Mouse (Mus musculus) CH12.LX (cell line): ENCODE measurements around the gene Cltc. TPM values are rescaled to one million over a fixed set of nuclear protein-coding genes. Genes with fewer than 3 reads are reported as not detected.

Source experiments
- DNase-seq: peaks from one replicate; pipeline ENCODE4 v3.0.0-alpha.2; 2013; ENCODE audit errors: extremely low read depth
- H3K27ac ChIP-seq: 2 replicates; pipeline ENCODE4 v1.5.1; 2012; ENCODE audit warnings: low read depth, mild to moderate bottlenecking, control low read depth, moderate library complexity; ENCODE audit not compliant: insufficient read depth
- H3K27me3 ChIP-seq: replicated peaks from 2 replicates; pipeline ENCODE3; 2012; ENCODE audit warnings: inconsistent platforms
- H3K36me3 ChIP-seq, 2 experiments: replicated peaks in 1 of 2; 2 replicates each; pipeline versions ENCODE3 to v1.6.1; 2012; ENCODE audit warnings: inconsistent platforms in 1 of 2, low read length in 1 of 2, mild to moderate bottlenecking in 1 of 2, mixed read lengths in 1 of 2, moderate library complexity in 1 of 2; ENCODE audit not compliant: control insufficient read depth in 1 of 2, insufficient read depth in 1 of 2
- H3K4me1 ChIP-seq, 2 experiments: 2 replicates each; pipeline ENCODE4 v1.6.1; 2012; ENCODE audit warnings: inconsistent platforms in 1 of 2, moderate library complexity in 1 of 2; ENCODE audit not compliant: insufficient read depth in 2 of 2, control insufficient read depth in 1 of 2
- H3K4me2 ChIP-seq: 2 replicates; pipeline ENCODE4 v1.6.1; 2012; ENCODE audit warnings: low read depth, mild to moderate bottlenecking, control low read depth; ENCODE audit not compliant: poor library complexity, insufficient read depth, severe bottlenecking
- H3K4me3 ChIP-seq, 3 experiments: fragments of 150-350 bp in 1 of 3; sonication (generic) in 1 of 3; replicated peaks in 1 of 3; 2 replicates each; pipeline versions ENCODE3 to v1.5.1; 2011 to 2012; ENCODE audit warnings: low read depth in 2 of 3, low read length in 2 of 3, mild to moderate bottlenecking in 2 of 3, moderate library complexity in 2 of 3, control low read depth in 1 of 3, improper control_type of control experiment in 1 of 3, inconsistent platforms in 1 of 3, mixed read lengths in 1 of 3; ENCODE audit not compliant: poor library complexity in 1 of 3
- H3K79me2 ChIP-seq: replicated peaks from 2 replicates; pipeline ENCODE4 v1.6.1; 2012; ENCODE audit warnings: mild to moderate bottlenecking, moderate library complexity; ENCODE audit not compliant: control insufficient read depth, poor library complexity, insufficient read depth, severe bottlenecking; ENCODE audit errors: extremely low read depth
- H3K9ac ChIP-seq: 2 replicates; pipeline ENCODE4 v1.6.1; 2012; ENCODE audit warnings: low read depth, mild to moderate bottlenecking, control low read depth, moderate library complexity; ENCODE audit not compliant: insufficient read depth
- H3K9me3 ChIP-seq: replicated peaks from 2 replicates; pipeline ENCODE3; 2012; ENCODE audit warnings: low read length, inconsistent platforms, mixed read lengths
- BHLHE40 ChIP-seq: IDR thresholded peaks from 2 replicates; pipeline ENCODE4 v1.6.1; 2011; ENCODE audit warnings: mild to moderate bottlenecking, low read depth, low read length, improper control_type of control experiment
- CHD2 ChIP-seq: IDR thresholded peaks from 2 replicates; pipeline ENCODE4 v1.6.1; 2011; ENCODE audit warnings: low read length, improper control_type of control experiment
- CTCF ChIP-seq, 2 experiments: IDR thresholded peaks in 1 of 2; conservative IDR thresholded peaks in 1 of 2; 2 replicates each; pipeline ENCODE4 v1.5.1; 2011 to 2012; ENCODE audit warnings: low read depth in 2 of 2, low read length in 2 of 2, improper control_type of control experiment in 1 of 2, inconsistent platforms in 1 of 2, mild to moderate bottlenecking in 1 of 2, moderate library complexity in 1 of 2
- E2F4 ChIP-seq: IDR thresholded peaks from 2 replicates; pipeline ENCODE4 v1.6.1; 2011; ENCODE audit warnings: low read depth, low read length, improper control_type of control experiment; ENCODE audit not compliant: insufficient replicate concordance
- ELF1 ChIP-seq: IDR thresholded peaks from 2 replicates; pipeline ENCODE4 v1.6.1; 2014; ENCODE audit warnings: low read depth, mild to moderate bottlenecking, inconsistent platforms, low read length, improper control_type of control experiment
- EP300 ChIP-seq: IDR thresholded peaks from 2 replicates; pipeline ENCODE4 v1.6.1; 2011; ENCODE audit warnings: low read length, improper control_type of control experiment
- GABPA ChIP-seq: IDR thresholded peaks from 2 replicates; pipeline ENCODE4 v1.6.1; 2012; ENCODE audit warnings: low read depth, low read length, improper control_type of control experiment, inconsistent platforms; ENCODE audit not compliant: insufficient replicate concordance
- IRF4 ChIP-seq: IDR thresholded peaks from 2 replicates; pipeline ENCODE4 v1.6.1; 2014; ENCODE audit warnings: low read depth, mild to moderate bottlenecking, inconsistent platforms, low read length, improper control_type of control experiment
- JUND ChIP-seq: conservative IDR thresholded peaks from 2 replicates; pipeline ENCODE4 v1.6.1; 2011; ENCODE audit warnings: low read depth, low read length, improper control_type of control experiment
- KAT2A ChIP-seq: IDR thresholded peaks from 2 replicates; pipeline ENCODE4 v1.6.1; 2012; ENCODE audit warnings: low read length, improper control_type of control experiment, inconsistent platforms; ENCODE audit not compliant: insufficient replicate concordance
- MAX ChIP-seq: IDR thresholded peaks from 2 replicates; pipeline ENCODE4 v1.6.1; 2011; ENCODE audit warnings: low read length, improper control_type of control experiment
- MAZ ChIP-seq: IDR thresholded peaks from 2 replicates; pipeline ENCODE4 v1.6.1; 2012; ENCODE audit warnings: low read depth, mild to moderate bottlenecking, inconsistent platforms, low read length, improper control_type of control experiment, moderate library complexity
- MEF2A ChIP-seq: IDR thresholded peaks from 2 replicates; pipeline ENCODE4 v1.6.1; 2014; ENCODE audit warnings: low read depth, mild to moderate bottlenecking, inconsistent platforms, low read length, improper control_type of control experiment, borderline replicate concordance
- MXI1 ChIP-seq: IDR thresholded peaks from 2 replicates; pipeline ENCODE4 v1.6.1; 2011; ENCODE audit warnings: mild to moderate bottlenecking, low read depth, low read length, improper control_type of control experiment
- MYC ChIP-seq: IDR thresholded peaks from 2 replicates; pipeline ENCODE4 v1.6.1; 2011; ENCODE audit warnings: low read depth, mild to moderate bottlenecking, improper control_type of control experiment, low read length
- NELFE ChIP-seq: IDR thresholded peaks from 2 replicates; pipeline ENCODE4 v1.6.1; 2011; ENCODE audit warnings: low read depth, low read length, improper control_type of control experiment
- NRF1 ChIP-seq: IDR thresholded peaks from 2 replicates; pipeline ENCODE4 v1.6.1; 2014; ENCODE audit warnings: low read depth, mild to moderate bottlenecking, inconsistent platforms, low read length, improper control_type of control experiment, moderate library complexity
- POLR2A ChIP-seq: IDR thresholded peaks from 2 replicates; pipeline ENCODE4 v1.6.1; 2011; ENCODE audit warnings: low read depth, mild to moderate bottlenecking, improper control_type of control experiment, low read length
- SMC3 ChIP-seq: IDR thresholded peaks from 2 replicates; pipeline ENCODE4 v1.6.1; 2011; ENCODE audit warnings: low read depth, low read length, improper control_type of control experiment
- TBP ChIP-seq: conservative IDR thresholded peaks from 2 replicates; pipeline ENCODE4 v1.6.1; 2011; ENCODE audit warnings: low read depth, low read length, improper control_type of control experiment
- TCF12 ChIP-seq: IDR thresholded peaks from 2 replicates; pipeline ENCODE4 v1.6.1; 2014; ENCODE audit warnings: low read depth, mild to moderate bottlenecking, inconsistent platforms, low read length, improper control_type of control experiment
- UBTF ChIP-seq: IDR thresholded peaks from 2 replicates; pipeline ENCODE4 v1.6.1; 2012; ENCODE audit warnings: low read depth, mild to moderate bottlenecking, inconsistent platforms, low read length, improper control_type of control experiment, moderate library complexity
- USF1 ChIP-seq: IDR thresholded peaks from 2 replicates; pipeline ENCODE4 v1.6.1; 2014; ENCODE audit warnings: low read depth, mild to moderate bottlenecking, inconsistent platforms, low read length, improper control_type of control experiment
- USF2 ChIP-seq: conservative IDR thresholded peaks from 2 replicates; pipeline ENCODE4 v1.6.1; 2011; ENCODE audit warnings: low read depth, low read length, improper control_type of control experiment
- ZC3H11A ChIP-seq: IDR thresholded peaks from 2 replicates; pipeline ENCODE4 v1.6.1; 2012; ENCODE audit warnings: low read depth, mild to moderate bottlenecking, inconsistent platforms, low read length, improper control_type of control experiment
- ZKSCAN1 ChIP-seq: IDR thresholded peaks from 2 replicates; pipeline ENCODE4 v1.6.1; 2012; ENCODE audit warnings: low read depth, inconsistent platforms, low read length, improper control_type of control experiment, borderline replicate concordance
- ZNF384 ChIP-seq: IDR thresholded peaks from 2 replicates; pipeline ENCODE4 v1.6.1; 2012; ENCODE audit warnings: low read depth, low read length, improper control_type of control experiment, inconsistent platforms
- dilution Hi-C: fragments of 300-500 bp; cut with MboI; formaldehyde crosslinking; loops from 2 replicates; pipeline ENCODE4 v1.14.3; 2020; ENCODE audit warnings: low sequenced_read_pairs; ENCODE audit not compliant: extremely low pct_unique_long_range_greater_than_20kb, extremely low pct_ligation_motif_present
- in situ Hi-C: fragments of 300-500 bp; cut with MboI; formaldehyde crosslinking; loops from 3 replicates; pipeline ENCODE4 v1.14.3; 2019; ENCODE audit warnings: low sequenced_read_pairs, low pct_ligation_motif_present, low pct_unique_long_range_greater_than_20kb, mixed read lengths
- polyA plus RNA-seq: library from polyadenylated mRNA; unstranded; fragments of >175 nt; gene quantifications from 2 replicates; pipeline ENCODE4 v1.2.1, GENCODE M21; 2012; ENCODE audit warnings: low read depth; ENCODE audit not compliant: insufficient read length
- total RNA-seq, 2 experiments: library from RNA; depleted of rRNA; stranded (reverse); fragments of 300-350 nt in 1 of 2; fragments of >200 nt in 1 of 2; gene quantifications; 2 replicates each; pipeline ENCODE4 v1.2.3; 2012 to 2014

Cltc gene
- total and polyA plus RNA-seq, 3 experiments: 140 to 303 (median 219) TPM

- Histone ChIP-seq H3K9me3 (no peaks in the 10 kb centered on the region), H3K36me3 (peaks cover 33 to 66% of the 10 kb centered on the region in 2 experiments), H3K4me2 (no peak overlapping the region)
Observed at GRCm38 (mm10) chr11:86663977-86664376, 93.4 kb downstream of the Cltc start.

GRCm38 (mm10) chr11:86662986-86663895 lies 94.1 kb downstream of the Cltc start:
- H3K27me3 ChIP-seq: no peaks in the 10 kb centered on the region
- H3K79me2 ChIP-seq: 0 out of 2 replicates have a peak, but pooled peaks cover 3% of the 10 kb centered on the region
- TF ChIP-seq MAX (no peak), SMC3 (no peak), TCF12 (no peak), IRF4 (no peak), MYC (no peak), NELFE (no peak), NRF1 (no peak), ELF1 (no peak), E2F4 (no peak), MAZ (no peak), ZNF384 (no peak), KAT2A (no peak), TBP (no peak), CTCF (conservative IDR thresholded peaks at IDR 0.05 in 1 of 2, IDR thresholded peaks at IDR 0.05 in 1 of 2; ENCODE audit: low read depth in 2 of 2, low read length in 2 of 2) (no peak), USF2 (no peak)
- no peak overlapping the region for H3K27ac ChIP-seq
- dilution Hi-C loops: no loop called here
- peaks cover 0 to 2% of the 10 kb centered on the region in 2 experiments; a peak in 1 of 4 replicates for H3K4me1 ChIP-seq
- no peaks in the 10 kb centered on the region for H3K9me3 ChIP-seq
- no peak overlapping the region for H3K4me2 ChIP-seq
- in situ Hi-C loops: no loop called here
- no peak overlapping the region for H3K9ac ChIP-seq
- peaks cover 33 to 71% of the 10 kb centered on the region in 2 experiments for H3K36me3 ChIP-seq
- H3K4me3 ChIP-seq: no peak overlapping the region
- no peak for DNase-seq

More at GRCm38 (mm10) chr11:86663977-86664376, 93.4 kb downstream of the Cltc start:
- H3K9ac ChIP-seq: no peak overlapping the region
- H3K4me1 ChIP-seq: no peaks in the 10 kb centered on the region
- H3K79me2 ChIP-seq: 0 out of 2 replicates have a peak, but pooled peaks cover 3% of the 10 kb centered on the region
- H3K27ac ChIP-seq: no peak overlapping the region
- dilution Hi-C loops (no loop called here), in situ Hi-C loops (no loop called here)
- DNase-seq: no peak
- TF ChIP-seq EP300 (no peak), ZC3H11A (no peak), UBTF (no peak), NRF1 (no peak), GABPA (no peak), SMC3 (no peak), POLR2A (no peak), MEF2A (no peak), MAX (no peak), NELFE (no peak), KAT2A (no peak), ZKSCAN1 (no peak), TCF12 (no peak), IRF4 (no peak), MAZ (no peak), BHLHE40 (no peak), USF1 (no peak), CHD2 (no peak), MXI1 (no peak), JUND (no peak)
- H3K27me3 ChIP-seq: no peaks in the 10 kb centered on the region
- H3K4me3 ChIP-seq: no peak overlapping the region
